Mouse (Mus musculus) myocyte (in vitro differentiated cells): ENCODE results near the gene Trip4. TPM values are rescaled to one million over a fixed set of nuclear protein-coding genes. Genes with fewer than 3 reads are reported as not detected.

Experiments
- H3K27me3 ChIP-seq: one replicate; pipeline ENCODE4 v1.6.1; 2011; ENCODE audit not compliant: control insufficient read depth, insufficient read depth, insufficient read length
- H3K36me3 ChIP-seq: one replicate; pipeline ENCODE4 v1.6.1; 2011; ENCODE audit not compliant: control insufficient read depth, insufficient read depth
- H3K4me2 ChIP-seq: one replicate; pipeline ENCODE4 v1.6.1; 2011; ENCODE audit warnings: low read depth, control low read depth
- H3K4me3 ChIP-seq: one replicate; pipeline ENCODE4 v1.5.1; 2011; ENCODE audit warnings: mild to moderate bottlenecking, control low read depth, moderate library complexity
- H3K79me2 ChIP-seq: one replicate; pipeline ENCODE4 v1.6.1; 2011; ENCODE audit not compliant: control insufficient read depth, insufficient read depth
- H3ac ChIP-seq: one replicate; pipeline ENCODE4 v1.6.1; 2011; ENCODE audit not compliant: control insufficient read depth, insufficient read length
- CEBPB ChIP-seq: IDR thresholded peaks from 2 replicates; pipeline ENCODE4 v1.6.1; 2011; ENCODE audit warnings: mild to moderate bottlenecking, moderate library complexity; ENCODE audit not compliant: poor library complexity, insufficient read depth, severe bottlenecking
- E2F4 ChIP-seq: IDR thresholded peaks from one replicate; pipeline ENCODE4 v1.6.1; 2011; ENCODE audit warnings: mild to moderate bottlenecking, control low read depth, moderate library complexity; ENCODE audit not compliant: insufficient read depth
- MAX ChIP-seq: IDR thresholded peaks from one replicate; pipeline ENCODE4 v1.6.1; 2011; ENCODE audit warnings: low read depth, mild to moderate bottlenecking, control low read depth
- MYOD1 ChIP-seq, 3 experiments: IDR thresholded peaks; one replicate each; pipeline ENCODE4 v1.6.1; 2011; ENCODE audit warnings: control low read depth in 2 of 3, low read depth in 2 of 3, mild to moderate bottlenecking in 2 of 3, moderate library complexity in 1 of 3; ENCODE audit not compliant: insufficient read length in 2 of 3, control insufficient read depth in 1 of 3
- MYOG ChIP-seq, 3 experiments: IDR thresholded peaks; one replicate each; pipeline ENCODE4 v1.6.1; 2011; ENCODE audit warnings: control low read depth in 2 of 3, low read depth in 2 of 3, mild to moderate bottlenecking in 2 of 3; ENCODE audit not compliant: insufficient read length in 2 of 3, control insufficient read depth in 1 of 3, insufficient read depth in 1 of 3
- POLR2A ChIP-seq: IDR thresholded peaks from one replicate; pipeline ENCODE4 v1.6.1; 2011; ENCODE audit warnings: low read depth, mild to moderate bottlenecking, control low read depth, moderate library complexity; ENCODE audit not compliant: insufficient read length
- POLR2AphosphoS2 ChIP-seq: IDR thresholded peaks from one replicate; pipeline ENCODE4 v1.6.1; 2011; ENCODE audit warnings: low read depth, control low read depth; ENCODE audit not compliant: insufficient read length
- REST ChIP-seq: IDR thresholded peaks from one replicate; pipeline ENCODE4 v1.6.1; 2011; ENCODE audit warnings: mild to moderate bottlenecking, control low read depth, moderate library complexity; ENCODE audit not compliant: insufficient read depth, insufficient read length
- SRF ChIP-seq: IDR thresholded peaks from one replicate; pipeline ENCODE4 v1.6.1; 2011; ENCODE audit warnings: low read depth; ENCODE audit not compliant: control insufficient read depth, insufficient read length
- TCF12 ChIP-seq: IDR thresholded peaks from one replicate; pipeline ENCODE4 v1.6.1; 2011; ENCODE audit warnings: mild to moderate bottlenecking, control low read depth; ENCODE audit not compliant: poor library complexity, insufficient read depth, severe bottlenecking
- TCF3 ChIP-seq: IDR thresholded peaks from one replicate; pipeline ENCODE4 v1.6.1; 2011; ENCODE audit warnings: low read depth, control low read depth; ENCODE audit not compliant: insufficient read length
- USF1 ChIP-seq: IDR thresholded peaks from one replicate; pipeline ENCODE4 v1.6.1; 2011; ENCODE audit warnings: low read depth, mild to moderate bottlenecking, control low read depth, moderate library complexity
- polyA plus RNA-seq: library from polyadenylated mRNA; unstranded; fragments of >200 nt; fragmentation: generic; extraction: Trizol; gene quantifications from one replicate; pipeline ENCODE4 v1.2.1, GENCODE M21; 2012; ENCODE audit warnings: missing spikeins

The Trip4 gene
- polyA plus RNA-seq, 1 experiment, result 9.0 TPM

DNA sequence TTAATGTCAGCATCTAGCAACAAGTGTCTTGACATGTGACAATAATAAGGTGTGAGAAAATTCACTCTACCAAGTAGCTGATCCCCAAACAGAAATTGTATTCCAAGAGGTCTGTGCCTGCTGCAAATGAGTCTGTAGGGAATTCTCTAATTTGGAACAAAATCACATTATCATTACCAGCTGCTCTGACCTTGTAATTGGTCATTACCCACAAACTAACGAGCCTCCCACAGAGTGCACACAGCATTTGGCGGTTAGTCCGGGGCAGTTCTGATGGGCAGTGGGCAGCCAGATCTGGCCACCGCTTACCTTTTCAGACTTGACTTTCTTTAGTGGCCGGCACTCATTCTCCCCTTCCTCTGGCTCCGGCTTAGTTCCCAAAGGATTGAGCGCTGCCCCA lies 114.3 kb downstream of the Trip4 start:
- Histone ChIP-seq H3ac (no peak overlapping the region), H3K79me2 (peaks cover 46% of the 10 kb centered on the region), H3K27me3 (no peaks in the 10 kb centered on the region), H3K4me3 (no peak overlapping the region), H3K36me3 (no peaks in the 10 kb centered on the region), H3K4me2 (no peak overlapping the region)
- TF ChIP-seq MYOG (IDR thresholded peaks at IDR 0.05; ENCODE audit: control insufficient read depth in 1 of 3, insufficient read depth in 1 of 3, insufficient read length in 2 of 3, low read depth in 2 of 3) (no peak), E2F4 (no peak)

DNA sequence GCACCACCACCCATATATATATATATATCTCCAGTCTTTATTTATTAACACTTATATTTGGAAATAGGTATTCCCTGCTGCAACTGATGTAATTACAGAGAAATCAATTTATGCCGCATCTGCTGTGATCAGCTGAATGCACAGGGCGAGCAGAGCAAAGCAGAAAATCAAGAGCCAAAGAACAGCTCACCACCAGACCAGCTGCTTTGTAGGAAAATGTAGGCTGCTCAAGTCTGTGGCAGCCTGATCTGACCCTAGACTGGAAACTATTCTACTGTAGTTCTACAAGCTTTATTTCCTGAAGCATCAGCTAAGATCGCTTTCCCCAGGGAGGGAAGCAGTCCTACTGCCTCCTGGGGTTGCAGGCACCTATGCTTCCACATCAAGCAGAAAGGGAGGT lies 115.1 kb downstream of the Trip4 start:
- TF ChIP-seq TCF3, result no peak
- no peak for TF ChIP-seq MYOG (IDR thresholded peaks at IDR 0.05; ENCODE audit: control insufficient read depth in 1 of 3, insufficient read depth in 1 of 3, insufficient read length in 2 of 3, low read depth in 2 of 3)
- no peak for TF ChIP-seq TCF12
- TF ChIP-seq POLR2A, result no peak
- no peak for TF ChIP-seq POLR2AphosphoS2
- no peak for TF ChIP-seq USF1
- no peak for TF ChIP-seq REST
- TF ChIP-seq MAX, result no peak
- no peak for TF ChIP-seq E2F4
- TF ChIP-seq SRF, result no peak
- no peak for TF ChIP-seq CEBPB
- TF ChIP-seq MYOD1 (IDR thresholded peaks at IDR 0.05; ENCODE audit: control insufficient read depth in 1 of 3, insufficient read length in 2 of 3, low read depth in 2 of 3), result no peak
- H3K79me2 ChIP-seq, result peaks cover 53% of the 10 kb centered on the region
- no peak overlapping the region for H3ac ChIP-seq
- H3K36me3 ChIP-seq, result no peaks in the 10 kb centered on the region
- no peak overlapping the region for H3K4me3 ChIP-seq
- no peaks in the 10 kb centered on the region for H3K27me3 ChIP-seq
- no peak overlapping the region for H3K4me2 ChIP-seq

DNA sequence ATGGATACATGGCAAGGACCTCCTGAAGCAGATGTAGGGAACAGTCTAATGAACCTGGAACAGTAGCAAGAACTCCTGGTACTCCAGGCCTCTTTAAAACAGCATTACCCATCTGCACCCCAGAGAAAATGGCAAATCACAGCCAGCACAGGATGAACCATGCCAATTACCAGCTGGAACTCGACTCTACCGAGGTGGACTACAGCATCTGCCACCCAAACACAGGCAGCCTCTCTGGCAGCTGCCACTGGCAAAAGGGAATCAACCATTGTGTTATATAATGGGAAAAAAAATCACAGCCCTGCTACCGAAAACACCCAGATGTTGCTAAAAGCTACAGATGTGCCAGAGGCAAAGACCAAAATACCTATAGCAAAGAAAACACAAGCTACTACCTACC lies 115.5 kb downstream of the Trip4 start:
- TF ChIP-seq USF1 (no peak), TCF3 (no peak), MYOD1 (IDR thresholded peaks at IDR 0.05; ENCODE audit: control insufficient read depth in 1 of 3, insufficient read length in 2 of 3, low read depth in 2 of 3) (no peak), MYOG (IDR thresholded peaks at IDR 0.05; ENCODE audit: control insufficient read depth in 1 of 3, insufficient read depth in 1 of 3, insufficient read length in 2 of 3, low read depth in 2 of 3) (no peak), POLR2AphosphoS2 (no peak), REST (no peak), SRF (no peak), POLR2A (no peak), E2F4 (no peak), CEBPB (no peak), MAX (no peak), TCF12 (no peak)
- no peak overlapping the region for H3ac ChIP-seq
- H3K36me3 ChIP-seq, result no peaks in the 10 kb centered on the region
- H3K4me3 ChIP-seq, result no peak overlapping the region
- no peaks in the 10 kb centered on the region for H3K27me3 ChIP-seq
- no peak overlapping the region for H3K4me2 ChIP-seq
- H3K79me2 ChIP-seq, result peaks cover 53% of the 10 kb centered on the region

DNA sequence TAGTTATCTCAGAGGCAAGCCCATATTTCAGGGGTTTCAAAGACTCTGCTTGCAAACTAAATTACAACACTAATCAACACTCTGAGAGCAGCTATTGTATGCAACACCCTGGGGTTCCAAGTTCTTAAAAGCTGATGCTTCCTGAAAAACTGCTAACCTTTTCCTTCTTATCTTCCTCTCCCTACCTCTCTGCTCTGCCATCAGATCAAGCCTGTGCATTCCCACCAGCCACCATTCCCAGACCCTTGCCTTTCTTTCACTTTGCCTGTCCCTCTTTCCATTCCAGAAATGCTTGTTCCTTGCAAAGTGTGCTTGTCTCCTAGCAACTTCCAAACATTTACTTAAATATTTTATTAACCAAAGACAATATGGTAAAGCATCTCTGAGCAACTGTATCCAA lies 116.7 kb downstream of the Trip4 start:
- Histone ChIP-seq H3K4me2 (no peak overlapping the region), H3K36me3 (no peaks in the 10 kb centered on the region), H3ac (no peak overlapping the region), H3K4me3 (no peak overlapping the region), H3K27me3 (no peaks in the 10 kb centered on the region), H3K79me2 (peaks cover 44% of the 10 kb centered on the region)
- TF ChIP-seq REST (no peak), POLR2AphosphoS2 (no peak), MAX (no peak)

DNA sequence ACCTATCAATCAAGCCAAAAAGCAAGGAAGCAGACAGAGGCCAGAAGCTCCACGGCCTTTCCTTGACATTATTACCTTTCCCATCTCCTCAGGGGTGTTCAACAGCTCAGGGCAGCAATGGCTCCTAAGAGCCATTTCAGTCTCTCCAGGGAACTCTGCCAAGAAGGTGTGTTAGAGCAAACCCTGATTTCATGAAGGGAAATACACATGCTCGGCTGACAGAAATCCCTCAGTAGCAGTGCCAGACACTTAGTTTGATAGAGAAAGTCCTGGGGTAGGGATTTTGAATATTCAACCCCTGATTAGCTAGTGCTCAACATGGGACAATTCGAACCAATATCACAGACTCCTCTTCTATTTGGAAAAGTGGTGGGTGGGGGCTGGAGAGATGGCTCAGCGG lies 117.5 kb downstream of the Trip4 start:
- Histone ChIP-seq H3K79me2 (peaks cover 46% of the 10 kb centered on the region), H3ac (no peak overlapping the region), H3K27me3 (no peaks in the 10 kb centered on the region), H3K36me3 (no peaks in the 10 kb centered on the region), H3K4me2 (no peak overlapping the region), H3K4me3 (no peak overlapping the region)
- TF ChIP-seq E2F4 (no peak), REST (no peak), SRF (no peak), TCF3 (no peak), POLR2AphosphoS2 (no peak), CEBPB (no peak), USF1 (no peak)

DNA sequence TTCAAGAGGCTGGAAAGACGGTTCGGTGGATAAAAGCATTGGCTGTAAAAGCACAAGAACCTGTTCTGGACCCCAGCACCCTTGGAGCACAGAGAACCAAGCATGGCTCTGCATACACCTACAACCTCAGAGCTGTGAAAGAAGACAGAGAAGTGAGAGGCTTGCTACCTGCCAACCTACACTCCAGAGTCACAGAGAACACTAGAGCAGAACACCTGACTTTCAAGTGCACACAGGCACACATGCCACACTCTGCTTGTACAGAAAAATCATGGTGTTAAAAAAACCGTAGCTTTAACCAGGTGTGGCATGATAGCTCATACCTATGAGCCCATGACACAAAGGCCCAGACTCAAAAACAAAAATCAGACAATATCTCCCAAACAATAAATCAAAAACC lies 118.8 kb downstream of the Trip4 start:
- Histone ChIP-seq H3K36me3 (no peaks in the 10 kb centered on the region), H3ac (no peak overlapping the region), H3K4me3 (no peak overlapping the region)

More for the DNA sequence above, 118.8 kb downstream of the Trip4 start:
- Histone ChIP-seq H3K4me2 (no peak overlapping the region), H3K27me3 (no peaks in the 10 kb centered on the region), H3K79me2 (peaks cover 50% of the 10 kb centered on the region)
- no peak for TF ChIP-seq MYOD1 (IDR thresholded peaks at IDR 0.05; ENCODE audit: control insufficient read depth in 1 of 3, insufficient read length in 2 of 3, low read depth in 2 of 3)
- no peak for TF ChIP-seq POLR2AphosphoS2
- no peak for TF ChIP-seq MYOG (IDR thresholded peaks at IDR 0.05; ENCODE audit: control insufficient read depth in 1 of 3, insufficient read depth in 1 of 3, insufficient read length in 2 of 3, low read depth in 2 of 3)
- TF ChIP-seq TCF3, result no peak
- no peak for TF ChIP-seq POLR2A
- no peak for TF ChIP-seq TCF12
- TF ChIP-seq REST, result no peak
- no peak for TF ChIP-seq USF1
- TF ChIP-seq CEBPB, result no peak
- TF ChIP-seq SRF, result no peak
- TF ChIP-seq E2F4, result no peak
- TF ChIP-seq MAX, result no peak
